8 mouse cellular contexts compared by ENCODE assay signal in the genomic region with DNA sequence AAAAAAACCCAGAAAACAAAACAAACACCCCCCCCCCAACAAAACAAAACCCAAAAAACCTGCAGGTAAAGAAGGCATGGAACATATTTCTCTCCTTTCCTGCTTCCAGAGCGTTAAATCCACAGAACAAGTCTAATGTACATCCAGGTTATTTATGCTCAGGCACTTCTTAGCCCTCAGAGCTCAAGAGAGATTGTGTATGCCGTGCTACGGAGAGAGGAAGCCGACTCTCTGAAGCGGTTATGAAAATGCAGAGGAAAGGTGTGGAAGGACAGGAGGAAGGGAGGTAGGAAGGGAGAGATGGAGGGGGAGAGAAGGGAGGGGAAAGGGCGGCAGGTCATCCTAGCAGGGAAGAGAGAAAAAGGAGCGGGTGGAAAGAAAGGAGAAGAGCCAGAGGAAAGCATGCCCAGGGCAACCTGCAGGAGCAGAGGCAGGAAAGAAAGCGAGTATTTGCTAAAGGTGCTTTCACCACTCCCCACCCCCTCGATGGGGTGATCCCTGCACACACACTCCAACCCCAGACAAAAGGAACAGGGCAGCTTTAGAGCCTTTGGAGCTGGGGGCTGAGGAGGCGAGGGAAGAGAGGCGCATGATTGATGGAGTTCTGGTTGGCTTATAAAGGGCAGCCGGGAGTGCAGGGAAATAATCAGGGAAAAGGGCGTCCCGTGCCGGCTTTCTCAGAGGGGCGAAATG.
DNase-seq lines count a peak whose midpoint lies in the region; ATAC-seq and TF ChIP-seq lines count a peak whose summit lies in the region.

No protein-coding gene starts in this region.

- no peak for DNase-seq in cerebellum, adult 2 months
- DNase-seq in hindbrain, embryonic 14.5 days (ENCODE audit: low spot score) = peak; percentile 50
- no peak for DNase-seq in liver, postnatal 0 days
- no peak for DNase-seq in thymus, postnatal 36 days
- no peak for DNase-seq in adrenal gland, adult 2 months
- DNase-seq in urinary bladder, postnatal 25 days (ENCODE audit: low spot score) = no peak

- no peak for TF ChIP-seq CTCF in cerebellum, adult 2 months (IDR thresholded peaks at IDR 0.05; ENCODE audit: borderline replicate concordance, insufficient read depth, low read depth, low read length)
- no peak for TF ChIP-seq CTCF in cortical plate, adult 2 months (IDR thresholded peaks at IDR 0.05; ENCODE audit: extremely low read depth, insufficient read depth, low read length)
- TF ChIP-seq CTCF in liver, postnatal 0 days (IDR thresholded peaks at IDR 0.05; ENCODE audit: low read depth) = no peak

- peak overlapping the region; percentile 46 for H3K4me3 ChIP-seq in cerebellum, adult 2 months (replicated peaks; ENCODE audit: insufficient read depth, low read depth, low read length)
- 0 out of 2 replicates have a peak overlapping the region, but pooled peaks have one; percentile 9 for H3K4me3 ChIP-seq in cortical plate, adult 2 months (ENCODE audit: insufficient read depth, low read length)
- H3K4me3 ChIP-seq in hindbrain, embryonic 14.5 days (replicated peaks; ENCODE audit: low read length) = peak overlapping the region; percentile 21
- H3K4me3 ChIP-seq in liver, postnatal 0 days (ENCODE audit: low read depth, low read length) = peak overlapping the region; percentile 22; the same call in 1 of the 2 replicates

- no peak for ATAC-seq in cerebellum, adult (ENCODE audit: insufficient number of reproducible peaks, low FRiP score, low TSS enrichment)
- ATAC-seq in hindbrain, embryonic 14.5 days (ENCODE audit: low FRiP score) = peak; percentile 78; the same call in 1 of the 2 replicates
- ATAC-seq in liver, postnatal 0 days = no peak

- peaks cover 7% of the 10 kb centered on the region; the same call in 1 of the 2 replicates for H3K9me3 ChIP-seq in hindbrain, embryonic 14.5 days (ENCODE audit: control insufficient read depth, low read length)
- H3K9me3 ChIP-seq in liver, postnatal 0 days (ENCODE audit: low read length) = no peaks in the 10 kb centered on the region

- peak overlapping the region; percentile 49 for H3K4me2 ChIP-seq in hindbrain, embryonic 14.5 days (replicated peaks)
- peak overlapping the region; percentile 67 for H3K4me2 ChIP-seq in liver, postnatal 0 days (ENCODE audit: low read depth, low read length)

- H3K27me3 ChIP-seq in cerebellum, adult 2 months (ENCODE audit: control insufficient read depth, insufficient read depth, low read length) = no peaks in the 10 kb centered on the region
- H3K27me3 ChIP-seq in hindbrain, embryonic 14.5 days (ENCODE audit: control insufficient read depth, insufficient read depth, low read length) = no peaks in the 10 kb centered on the region
- H3K27me3 ChIP-seq in liver, postnatal 0 days (ENCODE audit: insufficient read depth, low read length) = no peaks in the 10 kb centered on the region

- no peak for TF ChIP-seq POLR2A in cerebellum, adult 2 months (IDR thresholded peaks at IDR 0.05; ENCODE audit: borderline replicate concordance, insufficient read depth, low read length)
- no peak for TF ChIP-seq POLR2A in cortical plate, adult 2 months (IDR thresholded peaks at IDR 0.05; ENCODE audit: extremely low read depth, insufficient read depth, low read length)

- no peak overlapping the region for H3K27ac ChIP-seq in cerebellum, adult 2 months (ENCODE audit: insufficient read depth, low read length)
- H3K27ac ChIP-seq in cortical plate, adult 2 months (ENCODE audit: insufficient read depth, low read length) = no peak overlapping the region
- H3K27ac ChIP-seq in hindbrain, embryonic 14.5 days = peak overlapping the region; percentile 62
- no peak overlapping the region for H3K27ac ChIP-seq in liver, postnatal 0 days (ENCODE audit: low read depth)

- peak overlapping the region; percentile 22 for H3K9ac ChIP-seq in hindbrain, embryonic 14.5 days
- no peak overlapping the region for H3K9ac ChIP-seq in liver, postnatal 0 days (replicated peaks)

- H3K4me1 ChIP-seq in cerebellum, adult 2 months (ENCODE audit: control insufficient read depth, insufficient read depth, low read length) = no peaks in the 10 kb centered on the region
- no peaks in the 10 kb centered on the region for H3K4me1 ChIP-seq in cortical plate, adult 2 months (ENCODE audit: control insufficient read depth, insufficient read depth, low read length)
- H3K4me1 ChIP-seq in hindbrain, embryonic 14.5 days (replicated peaks; ENCODE audit: control insufficient read depth, insufficient read depth, low read length) = peaks cover 19% of the 10 kb centered on the region
- H3K4me1 ChIP-seq in liver, postnatal 0 days (ENCODE audit: insufficient read depth) = no peaks in the 10 kb centered on the region

- H3K36me3 ChIP-seq in hindbrain, embryonic 14.5 days (replicated peaks; ENCODE audit: control insufficient read depth, insufficient read depth) = no peaks in the 10 kb centered on the region
- no peaks in the 10 kb centered on the region for H3K36me3 ChIP-seq in liver, postnatal 0 days (replicated peaks; ENCODE audit: insufficient read depth, low read length)

- 22% methylated on average over 16 of the region's 16 CpGs for WGBS in cerebellum, adult 2 months
- WGBS in hindbrain, embryonic 14.5 days = 6% methylated on average over 16 of the region's 16 CpGs
- 16% methylated on average over 16 of the region's 16 CpGs for WGBS in liver, postnatal 0 days (ENCODE audit: insufficient replicate concordance)

- TF ChIP-seq EP300 in liver, postnatal 0 days (IDR thresholded peaks at IDR 0.05; ENCODE audit: low read depth) = no peak
